Mouse (Mus musculus): ENCODE results near the gene Gmpr2. TPM values are rescaled to one million over a fixed set of nuclear protein-coding genes. Genes with fewer than 3 reads are reported as not detected.

Gmpr2 gene
- polyA plus RNA-seq, 1 experiment, result 15.9 TPM

DNA sequence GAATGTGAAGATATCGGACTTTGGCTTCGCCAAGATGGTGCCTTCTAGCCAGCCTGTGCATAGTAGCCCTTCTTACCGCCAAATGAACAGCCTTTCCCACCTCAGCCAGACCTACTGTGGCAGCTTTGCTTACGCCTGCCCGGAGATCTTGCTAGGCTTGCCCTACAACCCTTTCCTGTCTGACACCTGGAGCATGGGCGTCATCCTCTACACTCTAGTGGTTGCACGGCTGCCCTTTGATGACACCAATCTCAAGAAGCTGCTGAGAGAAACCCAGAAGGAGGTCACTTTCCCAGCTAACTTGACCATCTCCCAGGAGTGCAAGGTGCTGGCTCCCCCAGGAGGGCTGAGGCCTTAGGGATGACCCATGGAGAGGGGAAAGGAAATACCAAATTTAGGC, 20.2 kb upstream of the Gmpr2 start:
- DNase-seq (ENCODE audit: low read depth in 1 of 2, low spot score in 2 of 2), result no peak
- no peak overlapping the region for H3K27ac ChIP-seq (ENCODE audit: insufficient read depth, low read length)
- H3K36me3 ChIP-seq (ENCODE audit: control insufficient read depth, insufficient read depth, low read length), result no peaks in the 10 kb centered on the region
- TF ChIP-seq CTCF (IDR thresholded peaks at IDR 0.05; ENCODE audit: extremely low read depth, insufficient read depth, insufficient read length, insufficient replicate concordance) (no peak), POLR2A (IDR thresholded peaks at IDR 0.05; ENCODE audit: low read depth, low read length) (no peak)
- no peaks in the 10 kb centered on the region for H3K4me1 ChIP-seq (ENCODE audit: control insufficient read depth, insufficient read depth, insufficient read length)
- H3K27me3 ChIP-seq (ENCODE audit: control insufficient read depth, insufficient read depth, low read length), result no peaks in the 10 kb centered on the region
- 81% methylated on average over 7 of the region's 7 CpGs for WGBS
- no peak overlapping the region for H3K4me3 ChIP-seq (ENCODE audit: extremely low read depth, insufficient read depth, insufficient read length)

DNA sequence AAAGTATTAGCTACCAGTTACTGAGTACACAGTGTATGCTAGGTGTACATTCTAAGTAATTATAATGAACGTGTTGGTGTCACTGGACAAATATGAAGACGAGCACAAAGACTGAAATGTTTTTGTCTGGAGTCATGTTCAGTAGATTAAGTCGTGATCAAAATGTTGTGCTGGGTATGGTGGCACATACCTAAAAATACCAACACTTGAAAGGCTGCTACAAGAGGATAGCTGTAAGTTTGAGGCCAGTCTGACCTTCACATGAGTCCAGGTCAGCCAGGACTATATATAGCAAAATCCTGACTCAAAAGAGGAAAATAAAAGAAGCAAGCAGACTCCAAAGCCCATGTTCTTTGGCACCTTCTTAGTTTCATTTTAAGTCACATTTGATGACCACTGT, 14.8 kb upstream of the Gmpr2 start:
- Histone ChIP-seq H3K36me3 (ENCODE audit: control insufficient read depth, insufficient read depth, low read length) (peaks cover 7% of the 10 kb centered on the region; the same call in 1 of the 2 replicates), H3K4me3 (ENCODE audit: extremely low read depth, insufficient read depth, insufficient read length) (no peak overlapping the region), H3K27ac (ENCODE audit: insufficient read depth, low read length) (no peak overlapping the region), H3K4me1 (ENCODE audit: control insufficient read depth, insufficient read depth, insufficient read length) (peaks cover 3% of the 10 kb centered on the region; the same call in 1 of the 2 replicates), H3K27me3 (ENCODE audit: control insufficient read depth, insufficient read depth, low read length) (no peaks in the 10 kb centered on the region)
- TF ChIP-seq CTCF (IDR thresholded peaks at IDR 0.05; ENCODE audit: extremely low read depth, insufficient read depth, insufficient read length, insufficient replicate concordance), result no peak
- TF ChIP-seq POLR2A (IDR thresholded peaks at IDR 0.05; ENCODE audit: low read depth, low read length), result no peak
- DNase-seq (ENCODE audit: low read depth in 1 of 2, low spot score in 2 of 2), result no peak
- WGBS, result 85% methylated on average over 3 of the region's 3 CpGs

DNA sequence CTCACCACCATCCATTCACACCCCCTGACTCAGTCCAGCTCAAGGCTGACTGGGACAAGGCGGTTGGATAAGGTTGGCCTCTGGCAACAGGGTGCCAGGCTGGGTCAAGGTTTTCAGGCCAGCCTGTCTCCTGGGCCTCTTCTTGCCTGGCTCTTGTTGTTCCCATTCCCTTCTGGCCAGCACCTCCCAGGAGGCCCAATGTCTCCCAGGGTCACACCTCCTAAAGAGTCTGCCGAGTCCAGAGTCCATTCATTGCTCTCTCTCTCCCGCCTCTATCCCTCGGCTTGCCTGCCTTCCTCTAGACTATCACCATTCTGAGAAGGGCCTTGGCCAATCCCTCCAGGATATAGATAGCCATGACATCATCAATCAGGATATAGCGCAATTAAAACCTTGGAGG, 13.7 kb upstream of the Gmpr2 start:
- Histone ChIP-seq H3K4me1 (ENCODE audit: control insufficient read depth, insufficient read depth, insufficient read length) (peaks cover 3% of the 10 kb centered on the region; the same call in 1 of the 2 replicates), H3K4me3 (ENCODE audit: extremely low read depth, insufficient read depth, insufficient read length) (no peak overlapping the region), H3K27ac (ENCODE audit: insufficient read depth, low read length) (no peak overlapping the region), H3K27me3 (ENCODE audit: control insufficient read depth, insufficient read depth, low read length) (no peaks in the 10 kb centered on the region), H3K36me3 (ENCODE audit: control insufficient read depth, insufficient read depth, low read length) (peaks cover 11% of the 10 kb centered on the region)
- TF ChIP-seq CTCF (IDR thresholded peaks at IDR 0.05; ENCODE audit: extremely low read depth, insufficient read depth, insufficient read length, insufficient replicate concordance), result no peak
- TF ChIP-seq POLR2A (IDR thresholded peaks at IDR 0.05; ENCODE audit: low read depth, low read length), result no peak
- no peak for DNase-seq (ENCODE audit: low read depth in 1 of 2, low spot score in 2 of 2)
- 87% methylated on average over 5 of the region's 5 CpGs for WGBS

DNA sequence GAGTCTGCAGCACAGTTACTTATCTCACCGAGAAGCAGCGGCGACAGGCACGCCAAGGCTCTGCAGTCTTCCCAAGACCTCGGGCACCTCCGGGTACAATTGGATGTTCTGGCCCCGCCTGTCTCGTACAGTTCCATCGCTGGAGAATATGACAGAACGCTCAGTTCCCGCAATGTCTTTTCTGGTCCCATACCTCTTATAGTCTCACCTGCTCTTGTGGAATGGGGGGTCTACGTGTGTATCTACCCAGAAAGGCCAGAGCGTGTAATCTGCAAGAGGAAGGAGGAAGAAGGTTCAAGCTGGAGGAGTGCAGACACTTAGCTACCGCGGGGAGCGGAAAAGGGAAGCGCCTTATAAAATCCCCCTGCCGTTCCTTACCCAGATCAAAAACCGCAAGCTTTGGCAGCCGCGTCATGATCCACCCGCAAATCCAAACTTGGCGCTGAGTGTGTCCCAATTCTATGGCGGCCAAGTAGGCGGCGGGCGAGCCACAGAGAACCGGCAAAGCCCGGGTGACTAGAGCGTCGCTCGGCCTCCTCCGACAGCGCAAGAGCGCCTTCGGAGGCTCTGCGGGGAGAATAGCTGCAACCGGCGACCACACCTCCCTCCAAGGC, 11.7 kb upstream of the Gmpr2 start, which contains the start of gene Mdp1:
Gene Mdp1, minus strand, starts transcription at position 549 of the 614 bp plus-strand sequence.
- peak; percentile 67 to 70 for DNase-seq (ENCODE audit: low read depth in 1 of 2, low spot score in 2 of 2)
- peak; percentile 9; the same call in 1 of the 2 replicates for TF ChIP-seq POLR2A (IDR thresholded peaks at IDR 0.05; ENCODE audit: low read depth, low read length)
- TF ChIP-seq CTCF (IDR thresholded peaks at IDR 0.05; ENCODE audit: extremely low read depth, insufficient read depth, insufficient read length, insufficient replicate concordance), result peak; percentile 19; the same call in 1 of the 2 replicates
- H3K27ac ChIP-seq (ENCODE audit: insufficient read depth, low read length), result peak within 1 kb of the TSS; percentile 76
- H3K4me3 ChIP-seq (ENCODE audit: extremely low read depth, insufficient read depth, insufficient read length), result peak within 1 kb of the TSS; percentile 70
- under 1% methylated on average over 39 of the region's 39 CpGs for WGBS
- peaks cover 14% of the 10 kb centered on the region for H3K36me3 ChIP-seq (ENCODE audit: control insufficient read depth, insufficient read depth, low read length)
- peaks cover 3% of the 10 kb centered on the region; the same call in 1 of the 2 replicates for H3K4me1 ChIP-seq (ENCODE audit: control insufficient read depth, insufficient read depth, insufficient read length)
- no peaks in the 10 kb centered on the region for H3K27me3 ChIP-seq (ENCODE audit: control insufficient read depth, insufficient read depth, low read length)

DNA sequence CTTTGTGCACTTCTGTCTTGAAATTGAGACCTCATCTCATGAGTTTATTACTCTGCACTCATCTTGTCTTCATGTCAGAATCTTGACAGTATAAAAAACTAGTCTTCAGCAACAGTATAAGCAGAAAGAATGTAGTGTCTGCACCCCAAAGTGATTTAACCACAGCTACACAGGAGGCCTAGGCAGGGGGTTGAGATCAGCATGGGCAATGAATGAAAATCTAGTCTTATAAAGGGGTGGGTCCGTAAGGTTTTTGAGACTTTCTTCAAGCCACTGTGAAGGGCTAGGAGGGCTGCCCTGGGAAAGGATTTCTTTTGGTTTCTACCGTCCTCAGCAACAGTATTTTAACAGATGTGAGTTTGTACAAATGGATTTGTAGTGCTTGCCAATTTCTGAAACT, 11.1 kb upstream of the Gmpr2 start:
- 68% methylated on average over 2 of the region's 2 CpGs for WGBS
- H3K27ac ChIP-seq (ENCODE audit: insufficient read depth, low read length), result no peak overlapping the region

DNA sequence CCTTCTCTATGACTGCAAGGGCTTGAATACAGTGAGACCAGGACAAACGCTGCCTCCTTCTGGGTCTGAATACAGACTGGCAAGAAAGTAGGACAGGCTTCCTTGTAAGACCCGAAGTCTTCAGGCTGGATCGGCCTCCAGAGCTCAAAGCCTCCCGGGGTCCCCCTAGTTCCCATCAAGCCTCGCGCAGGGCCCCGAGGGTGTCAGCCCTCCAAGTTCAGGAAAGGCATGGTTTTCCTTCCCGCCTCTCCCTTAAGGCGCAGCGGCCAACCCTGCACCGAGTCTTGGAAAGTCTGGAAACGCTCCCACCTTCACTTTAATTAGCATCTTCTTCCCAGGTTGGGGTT, 282 bp upstream of the Gmpr2 start:
- Histone ChIP-seq H3K27me3 (ENCODE audit: control insufficient read depth, insufficient read depth, low read length) (no peaks in the 10 kb centered on the region), H3K4me3 (ENCODE audit: extremely low read depth, insufficient read depth, insufficient read length) (peak overlapping the region; percentile 86), H3K4me1 (ENCODE audit: control insufficient read depth, insufficient read depth, insufficient read length) (peaks cover 7% of the 10 kb centered on the region; the same call in 1 of the 2 replicates), H3K27ac (ENCODE audit: insufficient read depth, low read length) (peak overlapping the region; percentile 97), H3K36me3 (ENCODE audit: control insufficient read depth, insufficient read depth, low read length) (peaks cover 6% of the 10 kb centered on the region)
- DNase-seq (ENCODE audit: low read depth in 1 of 2, low spot score in 2 of 2), result no peak
- TF ChIP-seq POLR2A (IDR thresholded peaks at IDR 0.05; ENCODE audit: low read depth, low read length), result no peak
- TF ChIP-seq CTCF (IDR thresholded peaks at IDR 0.05; ENCODE audit: extremely low read depth, insufficient read depth, insufficient read length, insufficient replicate concordance), result no peak
- under 1% methylated on average over 12 of the region's 12 CpGs for WGBS

More for the DNA sequence above, 11.1 kb upstream of the Gmpr2 start:
- Histone ChIP-seq H3K4me3 (ENCODE audit: extremely low read depth, insufficient read depth, insufficient read length) (peak overlapping the region; percentile 70), H3K4me1 (ENCODE audit: control insufficient read depth, insufficient read depth, insufficient read length) (peaks cover 3% of the 10 kb centered on the region; the same call in 1 of the 2 replicates), H3K27me3 (ENCODE audit: control insufficient read depth, insufficient read depth, low read length) (no peaks in the 10 kb centered on the region), H3K36me3 (ENCODE audit: control insufficient read depth, insufficient read depth, low read length) (peaks cover 14% of the 10 kb centered on the region)
- TF ChIP-seq POLR2A (IDR thresholded peaks at IDR 0.05; ENCODE audit: low read depth, low read length) (no peak), CTCF (IDR thresholded peaks at IDR 0.05; ENCODE audit: extremely low read depth, insufficient read depth, insufficient read length, insufficient replicate concordance) (no peak)
- DNase-seq (ENCODE audit: low read depth in 1 of 2, low spot score in 2 of 2), result no peak

DNA sequence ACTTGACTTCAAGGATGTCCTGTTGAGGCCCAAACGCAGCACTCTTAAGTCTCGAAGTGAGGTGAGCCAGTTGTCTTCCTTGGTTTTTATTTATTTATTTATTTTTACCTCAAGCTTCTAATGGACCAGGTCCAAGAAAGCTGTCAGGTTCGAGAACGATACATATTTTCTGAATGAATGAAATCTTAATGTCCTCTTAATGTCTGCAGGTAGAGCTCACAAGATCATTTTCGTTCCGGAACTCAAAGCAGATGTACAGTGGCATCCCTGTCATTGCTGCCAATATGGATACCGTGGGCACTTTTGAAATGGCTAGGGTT, 960 bp downstream of the Gmpr2 start:
- no peak for TF ChIP-seq CTCF (IDR thresholded peaks at IDR 0.05; ENCODE audit: extremely low read depth, insufficient read depth, insufficient read length, insufficient replicate concordance)
- TF ChIP-seq POLR2A (IDR thresholded peaks at IDR 0.05; ENCODE audit: low read depth, low read length), result no peak
- 58% methylated on average over 7 of the region's 7 CpGs for WGBS
- Histone ChIP-seq H3K36me3 (ENCODE audit: control insufficient read depth, insufficient read depth, low read length) (peaks cover 4% of the 10 kb centered on the region), H3K4me1 (ENCODE audit: control insufficient read depth, insufficient read depth, insufficient read length) (peaks cover 7% of the 10 kb centered on the region; the same call in 1 of the 2 replicates), H3K4me3 (ENCODE audit: extremely low read depth, insufficient read depth, insufficient read length) (peak overlapping the region; percentile 44; the same call in 1 of the 2 replicates), H3K27me3 (ENCODE audit: control insufficient read depth, insufficient read depth, low read length) (no peaks in the 10 kb centered on the region), H3K27ac (ENCODE audit: insufficient read depth, low read length) (peak overlapping the region; percentile 64; the same call in 1 of the 2 replicates)
- DNase-seq (ENCODE audit: low read depth in 1 of 2, low spot score in 2 of 2), result no peak

Measured in spleen, adult 2 months (tissue).